Mouse (Mus musculus): ENCODE data around the gene C87436. TPM values are rescaled to one million over a fixed set of nuclear protein-coding genes. Genes with fewer than 3 reads are reported as not detected.
A peak's percentile ranks its signal among the peaks of the same experiment; 100 is the strongest.
"Not testable (repeated sequence)": the region's sequence is repeated elsewhere in the genome, so short reads cannot be mapped to it uniquely, and the experiment has no call there.

The C87436 gene
- polyA plus RNA-seq, 1 experiment from 2014 or later = 22.4 TPM

GRCm38 (mm10) chr6:86489945-86490344, 51.8 kb downstream of the C87436 start:
- 97% methylated on average over 2 of the region's 2 CpGs for WGBS
- Histone ChIP-seq H3K27ac (replicated peaks) (no peak overlapping the region), H3K9ac (no peak overlapping the region), H3K4me3 (no peak overlapping the region), H3K4me2 (no peak overlapping the region), H3K36me3 (no peaks in the 10 kb centered on the region), H3K4me1 (replicated peaks) (peaks cover 17% of the 10 kb centered on the region), H3K9me3 (no peaks in the 10 kb centered on the region), H3K27me3 (no peaks in the 10 kb centered on the region)
- no peak for ATAC-seq (ENCODE audit: low read depth)

GRCm38 (mm10) chr6:86490413-86490812, 52.2 kb downstream of the C87436 start:
- not testable (repeated sequence) for H3K4me3 ChIP-seq; H3K27ac ChIP-seq (replicated peaks); H3K4me2 ChIP-seq; H3K9me3 ChIP-seq; H3K36me3 ChIP-seq; H3K9ac ChIP-seq; H3K27me3 ChIP-seq; ATAC-seq (ENCODE audit: low read depth)
- 89% methylated on average over 8 of the region's 8 CpGs for WGBS
- H3K4me1 ChIP-seq (replicated peaks) = peaks cover 17% of the 10 kb centered on the region

- Histone ChIP-seq H3K4me1 (replicated peaks) (no peaks in the 10 kb centered on the region), H3K27me3 (no peaks in the 10 kb centered on the region), H3K4me2 (no peak overlapping the region), H3K9me3 (no peaks in the 10 kb centered on the region), H3K27ac (replicated peaks) (no peak overlapping the region), H3K4me3 (no peak overlapping the region), H3K36me3 (no peaks in the 10 kb centered on the region), H3K9ac (no peak overlapping the region)
- no peak for ATAC-seq (ENCODE audit: low read depth)
- 80% methylated on average over 13 of the region's 13 CpGs for WGBS
Observed at GRCm38 (mm10) chr6:86493469-86494263, 55.5 kb downstream of the C87436 start.

GRCm38 (mm10) chr6:86494767-86495166, 56.6 kb downstream of the C87436 start:
- ATAC-seq (ENCODE audit: low read depth) = no peak
- 96% methylated on average over 7 of the region's 7 CpGs for WGBS

GRCm38 (mm10) chr6:86495661-86496060, 57.5 kb downstream of the C87436 start:
- Histone ChIP-seq H3K27ac (replicated peaks) (no peak overlapping the region), H3K4me2 (no peak overlapping the region), H3K9me3 (no peaks in the 10 kb centered on the region), H3K27me3 (no peaks in the 10 kb centered on the region), H3K4me1 (replicated peaks) (no peaks in the 10 kb centered on the region), H3K4me3 (no peak overlapping the region), H3K36me3 (no peaks in the 10 kb centered on the region), H3K9ac (no peak overlapping the region)
- WGBS = 60% methylated on average over 3 of the region's 3 CpGs
- no peak for ATAC-seq (ENCODE audit: low read depth)

More at GRCm38 (mm10) chr6:86494767-86495166, 56.6 kb downstream of the C87436 start:
- H3K4me2 ChIP-seq = no peak overlapping the region
- H3K27me3 ChIP-seq = no peaks in the 10 kb centered on the region
- H3K9ac ChIP-seq = no peak overlapping the region
- no peaks in the 10 kb centered on the region for H3K4me1 ChIP-seq (replicated peaks)
- H3K27ac ChIP-seq (replicated peaks) = no peak overlapping the region
- H3K36me3 ChIP-seq = no peaks in the 10 kb centered on the region
- no peaks in the 10 kb centered on the region for H3K9me3 ChIP-seq
- H3K4me3 ChIP-seq = no peak overlapping the region

- Histone ChIP-seq H3K27me3 (no peaks in the 10 kb centered on the region), H3K9me3 (no peaks in the 10 kb centered on the region), H3K9ac (no peak overlapping the region), H3K36me3 (no peaks in the 10 kb centered on the region), H3K4me1 (replicated peaks) (no peaks in the 10 kb centered on the region), H3K4me3 (no peak overlapping the region), H3K4me2 (no peak overlapping the region), H3K27ac (replicated peaks) (no peak overlapping the region)
- WGBS = 85% methylated on average over 8 of the region's 8 CpGs
- no peak for ATAC-seq (ENCODE audit: low read depth)
Observed at GRCm38 (mm10) chr6:86496127-86496526, 58.0 kb downstream of the C87436 start.

- 0 out of 2 replicates have a peak overlapping the region, but pooled peaks have one; percentile 26 for H3K4me2 ChIP-seq
- H3K4me1 ChIP-seq (replicated peaks) = no peaks in the 10 kb centered on the region
- no peak overlapping the region for H3K27ac ChIP-seq (replicated peaks)
- H3K9me3 ChIP-seq = no peaks in the 10 kb centered on the region
- no peak for ATAC-seq (ENCODE audit: low read depth)
- H3K36me3 ChIP-seq = no peaks in the 10 kb centered on the region
- no peak overlapping the region for H3K9ac ChIP-seq
- H3K4me3 ChIP-seq = peak overlapping the region; percentile 7; the same call in 1 of the 2 replicates
- WGBS = 78% methylated on average over 5 of the region's 5 CpGs
- no peaks in the 10 kb centered on the region for H3K27me3 ChIP-seq
Observed at GRCm38 (mm10) chr6:86496585-86496984, 58.4 kb downstream of the C87436 start.

GRCm38 (mm10) chr6:86497071-86497815, 59.1 kb downstream of the C87436 start:
- H3K27ac ChIP-seq (replicated peaks) = peak overlapping the region; percentile 40
- no peaks in the 10 kb centered on the region for H3K4me1 ChIP-seq (replicated peaks)
- no peaks in the 10 kb centered on the region for H3K27me3 ChIP-seq
- no peaks in the 10 kb centered on the region for H3K36me3 ChIP-seq
- WGBS = 28% methylated on average over 13 of the region's 13 CpGs
- H3K4me3 ChIP-seq = peak overlapping the region; percentile 7; the same call in 1 of the 2 replicates
- H3K9ac ChIP-seq = no peak overlapping the region
- ATAC-seq (ENCODE audit: low read depth) = no peak
- no peaks in the 10 kb centered on the region for H3K9me3 ChIP-seq
- peak overlapping the region; percentile 26; the same call in 1 of the 2 replicates for H3K4me2 ChIP-seq

- ATAC-seq (ENCODE audit: low read depth) = no peak
- 75% methylated on average over 11 of the region's 11 CpGs for WGBS
- Histone ChIP-seq H3K9me3 (no peaks in the 10 kb centered on the region), H3K9ac (no peak overlapping the region), H3K4me2 (no peak overlapping the region), H3K4me1 (replicated peaks) (no peaks in the 10 kb centered on the region), H3K36me3 (no peaks in the 10 kb centered on the region), H3K4me3 (no peak overlapping the region), H3K27me3 (no peaks in the 10 kb centered on the region), H3K27ac (replicated peaks) (no peak overlapping the region)
Observed at GRCm38 (mm10) chr6:86497942-86498732, 60.0 kb downstream of the C87436 start.

GRCm38 (mm10) chr6:86499571-86500109, 61.5 kb downstream of the C87436 start:
- Histone ChIP-seq H3K27ac (replicated peaks) (no peak overlapping the region), H3K9ac (no peak overlapping the region), H3K36me3 (no peaks in the 10 kb centered on the region), H3K4me1 (replicated peaks) (no peaks in the 10 kb centered on the region), H3K9me3 (no peaks in the 10 kb centered on the region), H3K27me3 (no peaks in the 10 kb centered on the region), H3K4me2 (no peak overlapping the region), H3K4me3 (no peak overlapping the region)
- ATAC-seq (ENCODE audit: low read depth) = no peak
- WGBS = 76% methylated on average over 5 of the region's 5 CpGs

GRCm38 (mm10) chr6:86503513-86503912, 65.3 kb downstream of the C87436 start:
- Histone ChIP-seq H3K9me3 (no peaks in the 10 kb centered on the region), H3K27ac (replicated peaks) (no peak overlapping the region), H3K4me3 (no peak overlapping the region), H3K27me3 (no peaks in the 10 kb centered on the region), H3K36me3 (no peaks in the 10 kb centered on the region), H3K4me1 (replicated peaks) (no peaks in the 10 kb centered on the region), H3K9ac (no peak overlapping the region), H3K4me2 (no peak overlapping the region)
- WGBS = 88% methylated on average over 4 of the region's 4 CpGs
- no peak for ATAC-seq (ENCODE audit: low read depth)
